Mouse (Mus musculus) myocyte (in vitro differentiated cells): Measurements from ENCODE around the gene Clasp1. TPM values are rescaled to one million over a fixed set of nuclear protein-coding genes. Genes with fewer than 3 reads are reported as not detected.

Source experiments
- H3K27me3 ChIP-seq: one replicate; pipeline ENCODE4 v1.6.1; 2011; ENCODE audit not compliant: control insufficient read depth, insufficient read depth, insufficient read length
- H3K36me3 ChIP-seq: one replicate; pipeline ENCODE4 v1.6.1; 2011; ENCODE audit not compliant: control insufficient read depth, insufficient read depth
- H3K4me2 ChIP-seq: one replicate; pipeline ENCODE4 v1.6.1; 2011; ENCODE audit warnings: low read depth, control low read depth
- H3K4me3 ChIP-seq: one replicate; pipeline ENCODE4 v1.5.1; 2011; ENCODE audit warnings: mild to moderate bottlenecking, control low read depth, moderate library complexity
- H3K79me2 ChIP-seq: one replicate; pipeline ENCODE4 v1.6.1; 2011; ENCODE audit not compliant: control insufficient read depth, insufficient read depth
- H3ac ChIP-seq: one replicate; pipeline ENCODE4 v1.6.1; 2011; ENCODE audit not compliant: control insufficient read depth, insufficient read length
- CEBPB ChIP-seq: IDR thresholded peaks from 2 replicates; pipeline ENCODE4 v1.6.1; 2011; ENCODE audit warnings: mild to moderate bottlenecking, moderate library complexity; ENCODE audit not compliant: poor library complexity, insufficient read depth, severe bottlenecking
- E2F4 ChIP-seq: IDR thresholded peaks from one replicate; pipeline ENCODE4 v1.6.1; 2011; ENCODE audit warnings: mild to moderate bottlenecking, control low read depth, moderate library complexity; ENCODE audit not compliant: insufficient read depth
- MAX ChIP-seq: IDR thresholded peaks from one replicate; pipeline ENCODE4 v1.6.1; 2011; ENCODE audit warnings: low read depth, mild to moderate bottlenecking, control low read depth
- MYOD1 ChIP-seq, 3 experiments: IDR thresholded peaks; one replicate each; pipeline ENCODE4 v1.6.1; 2011; ENCODE audit warnings: control low read depth in 2 of 3, low read depth in 2 of 3, mild to moderate bottlenecking in 2 of 3, moderate library complexity in 1 of 3; ENCODE audit not compliant: insufficient read length in 2 of 3, control insufficient read depth in 1 of 3
- MYOG ChIP-seq, 3 experiments: IDR thresholded peaks; one replicate each; pipeline ENCODE4 v1.6.1; 2011; ENCODE audit warnings: control low read depth in 2 of 3, low read depth in 2 of 3, mild to moderate bottlenecking in 2 of 3; ENCODE audit not compliant: insufficient read length in 2 of 3, control insufficient read depth in 1 of 3, insufficient read depth in 1 of 3
- POLR2A ChIP-seq: IDR thresholded peaks from one replicate; pipeline ENCODE4 v1.6.1; 2011; ENCODE audit warnings: low read depth, mild to moderate bottlenecking, control low read depth, moderate library complexity; ENCODE audit not compliant: insufficient read length
- POLR2AphosphoS2 ChIP-seq: IDR thresholded peaks from one replicate; pipeline ENCODE4 v1.6.1; 2011; ENCODE audit warnings: low read depth, control low read depth; ENCODE audit not compliant: insufficient read length
- REST ChIP-seq: IDR thresholded peaks from one replicate; pipeline ENCODE4 v1.6.1; 2011; ENCODE audit warnings: mild to moderate bottlenecking, control low read depth, moderate library complexity; ENCODE audit not compliant: insufficient read depth, insufficient read length
- SRF ChIP-seq: IDR thresholded peaks from one replicate; pipeline ENCODE4 v1.6.1; 2011; ENCODE audit warnings: low read depth; ENCODE audit not compliant: control insufficient read depth, insufficient read length
- TCF12 ChIP-seq: IDR thresholded peaks from one replicate; pipeline ENCODE4 v1.6.1; 2011; ENCODE audit warnings: mild to moderate bottlenecking, control low read depth; ENCODE audit not compliant: poor library complexity, insufficient read depth, severe bottlenecking
- TCF3 ChIP-seq: IDR thresholded peaks from one replicate; pipeline ENCODE4 v1.6.1; 2011; ENCODE audit warnings: low read depth, control low read depth; ENCODE audit not compliant: insufficient read length
- USF1 ChIP-seq: IDR thresholded peaks from one replicate; pipeline ENCODE4 v1.6.1; 2011; ENCODE audit warnings: low read depth, mild to moderate bottlenecking, control low read depth, moderate library complexity
- polyA plus RNA-seq: library from polyadenylated mRNA; unstranded; fragments of >200 nt; fragmentation: generic; extraction: Trizol; gene quantifications from one replicate; pipeline ENCODE4 v1.2.1, GENCODE M21; 2012; ENCODE audit warnings: missing spikeins

The Clasp1 gene
- polyA plus RNA-seq, 1 experiment: 31.1 TPM

- Histone ChIP-seq H3ac (no peak overlapping the region), H3K79me2 (no peaks in the 10 kb centered on the region), H3K4me2 (peak overlapping the region; percentile 48), H3K27me3 (no peaks in the 10 kb centered on the region), H3K36me3 (no peaks in the 10 kb centered on the region), H3K4me3 (no peak overlapping the region)
- no peak for TF ChIP-seq REST
- no peak for TF ChIP-seq TCF3
- TF ChIP-seq SRF: peak; percentile 74
- TF ChIP-seq POLR2AphosphoS2: no peak
- 0 out of 2 replicates have a peak, but pooled peaks have one; percentile 39 for TF ChIP-seq CEBPB
- no peak for TF ChIP-seq E2F4
- TF ChIP-seq MYOD1 (IDR thresholded peaks at IDR 0.05; ENCODE audit: control insufficient read depth in 1 of 3, insufficient read length in 2 of 3, low read depth in 2 of 3): no peak
- TF ChIP-seq POLR2A: no peak
- no peak for TF ChIP-seq USF1
- TF ChIP-seq TCF12: no peak
- TF ChIP-seq MAX: no peak
- no peak for TF ChIP-seq MYOG (IDR thresholded peaks at IDR 0.05; ENCODE audit: control insufficient read depth in 1 of 3, insufficient read depth in 1 of 3, insufficient read length in 2 of 3, low read depth in 2 of 3)
Measured at GRCm38 (mm10) chr1:118368721-118369461, 20.0 kb upstream of the Clasp1 start.

GRCm38 (mm10) chr1:118377784-118378183 is 11.1 kb upstream of the Clasp1 start:
- Histone ChIP-seq H3K4me3 (no peak overlapping the region), H3K36me3 (no peaks in the 10 kb centered on the region), H3K79me2 (no peaks in the 10 kb centered on the region), H3K27me3 (no peaks in the 10 kb centered on the region), H3K4me2 (no peak overlapping the region), H3ac (no peak overlapping the region)
- TF ChIP-seq POLR2A: no peak
- no peak for TF ChIP-seq SRF
- TF ChIP-seq MAX: no peak
- TF ChIP-seq MYOG (IDR thresholded peaks at IDR 0.05; ENCODE audit: control insufficient read depth in 1 of 3, insufficient read depth in 1 of 3, insufficient read length in 2 of 3, low read depth in 2 of 3): no peak
- no peak for TF ChIP-seq CEBPB
- TF ChIP-seq USF1: no peak
- TF ChIP-seq MYOD1 (IDR thresholded peaks at IDR 0.05; ENCODE audit: control insufficient read depth in 1 of 3, insufficient read length in 2 of 3, low read depth in 2 of 3): no peak
- TF ChIP-seq TCF3: no peak
- TF ChIP-seq E2F4: no peak
- no peak for TF ChIP-seq REST
- TF ChIP-seq POLR2AphosphoS2: no peak
- TF ChIP-seq TCF12: no peak

- Histone ChIP-seq H3ac (no peak overlapping the region), H3K4me3 (no peak overlapping the region), H3K4me2 (no peak overlapping the region), H3K79me2 (no peaks in the 10 kb centered on the region), H3K27me3 (no peaks in the 10 kb centered on the region), H3K36me3 (no peaks in the 10 kb centered on the region)
- TF ChIP-seq POLR2AphosphoS2 (no peak), REST (no peak), USF1 (no peak), SRF (no peak), TCF12 (no peak), E2F4 (no peak), MYOD1 (IDR thresholded peaks at IDR 0.05; ENCODE audit: control insufficient read depth in 1 of 3, insufficient read length in 2 of 3, low read depth in 2 of 3) (no peak), MAX (no peak), POLR2A (no peak), MYOG (IDR thresholded peaks at IDR 0.05; ENCODE audit: control insufficient read depth in 1 of 3, insufficient read depth in 1 of 3, insufficient read length in 2 of 3, low read depth in 2 of 3) (no peak), TCF3 (no peak), CEBPB (no peak)
Measured at GRCm38 (mm10) chr1:118380105-118380786, 8.6 kb upstream of the Clasp1 start.

- Histone ChIP-seq H3K79me2 (peaks cover 36% of the 10 kb centered on the region), H3ac (peak overlapping the region; percentile 73), H3K36me3 (no peaks in the 10 kb centered on the region), H3K4me3 (peak overlapping the region; percentile 68), H3K4me2 (peak overlapping the region; percentile 65), H3K27me3 (no peaks in the 10 kb centered on the region)
- TF ChIP-seq POLR2A: no peak
- no peak for TF ChIP-seq MAX
- TF ChIP-seq TCF12: no peak
- no peak for TF ChIP-seq MYOG (IDR thresholded peaks at IDR 0.05; ENCODE audit: control insufficient read depth in 1 of 3, insufficient read depth in 1 of 3, insufficient read length in 2 of 3, low read depth in 2 of 3)
- no peak for TF ChIP-seq MYOD1 (IDR thresholded peaks at IDR 0.05; ENCODE audit: control insufficient read depth in 1 of 3, insufficient read length in 2 of 3, low read depth in 2 of 3)
- TF ChIP-seq POLR2AphosphoS2: no peak
- TF ChIP-seq REST: no peak
- no peak for TF ChIP-seq CEBPB
- no peak for TF ChIP-seq E2F4
- no peak for TF ChIP-seq SRF
Measured at GRCm38 (mm10) chr1:118388127-118388756, 616 bp upstream of the Clasp1 start.
